16 mouse cellular contexts compared by ENCODE assay signal in genomic region chr13:76840712-76841111, GRCm38 (mm10).
"Had no signal": no experiment of that assay in that cellular context is flagged by ENCODE, and none has a peak within 500 bp of the region (broad histone marks: within the 10 kb centered on the region; RNA-seq: fewer than 3 reads in every experiment).

No protein-coding gene starts in this region.

- H3K9me3 ChIP-seq: neural tube, embryonic 13.5 days; neural tube, embryonic 15.5 days; stomach, embryonic 15.5 days had no signal

- H3K9ac ChIP-seq: neural tube, embryonic 13.5 days; neural tube, embryonic 15.5 days; stomach, embryonic 15.5 days had no signal

- H3K4me1 ChIP-seq: neural tube, embryonic 13.5 days; neural tube, embryonic 15.5 days; stomach, embryonic 15.5 days had no signal

- H3K4me2 ChIP-seq: neural tube, embryonic 13.5 days; neural tube, embryonic 15.5 days; stomach, embryonic 15.5 days had no signal

- H3K36me3 ChIP-seq: neural tube, embryonic 13.5 days; neural tube, embryonic 15.5 days; stomach, embryonic 15.5 days had no signal

- H3K27me3 ChIP-seq: neural tube, embryonic 13.5 days; neural tube, embryonic 15.5 days; stomach, embryonic 15.5 days had no signal

- DNase-seq: retina, postnatal 1 day; right cerebral cortex, adult 18-20 months; right cerebral cortex, postnatal 14 days; right cerebral cortex, postnatal 25 days; right cerebral cortex, postnatal 4 days; spleen, adult 18-20 months; thymus, adult 18-20 months; thymus, adult 2 months; thymus, postnatal 14 days; thymus, postnatal 25 days; thymus, postnatal 36 days; thymus, postnatal 4 days had no signal

- H3K4me3 ChIP-seq: neural tube, embryonic 13.5 days; neural tube, embryonic 15.5 days; stomach, embryonic 15.5 days had no signal

- H3K27ac ChIP-seq: neural tube, embryonic 13.5 days; neural tube, embryonic 15.5 days; stomach, embryonic 15.5 days; stomach, postnatal 0 days had no signal
